Mouse (Mus musculus): ENCODE data around the gene Dock6. TPM values are rescaled to one million over a fixed set of nuclear protein-coding genes. Genes with fewer than 3 reads are reported as not detected.

Dock6 gene
- polyA plus RNA-seq, 1 experiment from 2014 or later: 15.5 TPM

GRCm38 (mm10) chr9:21849691-21850677 lies 2.5 kb downstream of the Dock6 start:
- ATAC-seq: no peak
- 0 out of 2 replicates have a peak, but pooled peaks cover 3% of the 10 kb centered on the region for H3K4me1 ChIP-seq (replicated peaks; ENCODE audit: control insufficient read depth, insufficient read depth, low read length)
- no peaks in the 10 kb centered on the region for H3K27me3 ChIP-seq (replicated peaks; ENCODE audit: control insufficient read depth, insufficient read depth, low read length)

GRCm38 (mm10) chr9:21847926-21848325 lies 4.5 kb downstream of the Dock6 start:
- 32% methylated on average over 10 of the region's 10 CpGs for WGBS
- peaks cover 28% of the 10 kb centered on the region; the same call in 1 of the 2 replicates for H3K36me3 ChIP-seq (ENCODE audit: control insufficient read depth, insufficient read depth)
- H3K27me3 ChIP-seq (replicated peaks; ENCODE audit: control insufficient read depth, insufficient read depth, low read length): no peaks in the 10 kb centered on the region
- no peak for TF ChIP-seq CTCF (IDR thresholded peaks at IDR 0.05; ENCODE audit: low read depth)
- H3K9ac ChIP-seq (ENCODE audit: low read depth, low read length): no peak overlapping the region
- no peaks in the 10 kb centered on the region for H3K4me1 ChIP-seq (replicated peaks; ENCODE audit: control insufficient read depth, insufficient read depth, low read length)
- H3K9me3 ChIP-seq (ENCODE audit: control insufficient read depth): no peaks in the 10 kb centered on the region
- ATAC-seq: no peak
- no peak overlapping the region for H3K4me3 ChIP-seq (ENCODE audit: low read depth, low read length)
- H3K4me2 ChIP-seq (replicated peaks; ENCODE audit: low read depth): 0 out of 2 replicates have a peak overlapping the region, but pooled peaks have one; percentile 48
- peak overlapping the region; percentile 73 for H3K27ac ChIP-seq (ENCODE audit: low read depth, low read length)

More at GRCm38 (mm10) chr9:21849691-21850677, 2.5 kb downstream of the Dock6 start:
- Histone ChIP-seq H3K9me3 (ENCODE audit: control insufficient read depth) (no peaks in the 10 kb centered on the region), H3K27ac (ENCODE audit: low read depth, low read length) (no peak overlapping the region), H3K4me2 (replicated peaks; ENCODE audit: low read depth) (no peak overlapping the region), H3K36me3 (ENCODE audit: control insufficient read depth, insufficient read depth) (peaks cover 12% of the 10 kb centered on the region; the same call in 1 of the 2 replicates), H3K4me3 (ENCODE audit: low read depth, low read length) (no peak overlapping the region), H3K9ac (ENCODE audit: low read depth, low read length) (no peak overlapping the region)
- 75% methylated on average over 7 of the region's 7 CpGs for WGBS
- no peak for TF ChIP-seq CTCF (IDR thresholded peaks at IDR 0.05; ENCODE audit: low read depth)

- Histone ChIP-seq H3K9me3 (ENCODE audit: control insufficient read depth) (no peaks in the 10 kb centered on the region), H3K9ac (ENCODE audit: low read depth, low read length) (no peak overlapping the region), H3K4me2 (replicated peaks; ENCODE audit: low read depth) (peak overlapping the region; percentile 48; the same call in 1 of the 2 replicates), H3K27me3 (replicated peaks; ENCODE audit: control insufficient read depth, insufficient read depth, low read length) (no peaks in the 10 kb centered on the region), H3K4me3 (ENCODE audit: low read depth, low read length) (no peak overlapping the region), H3K36me3 (ENCODE audit: control insufficient read depth, insufficient read depth) (peaks cover 32% of the 10 kb centered on the region; the same call in 1 of the 2 replicates), H3K27ac (ENCODE audit: low read depth, low read length) (peak overlapping the region; percentile 73), H3K4me1 (replicated peaks; ENCODE audit: control insufficient read depth, insufficient read depth, low read length) (no peaks in the 10 kb centered on the region)
- no peak for ATAC-seq
- no peak for TF ChIP-seq CTCF (IDR thresholded peaks at IDR 0.05; ENCODE audit: low read depth)
- 35% methylated on average over 3 of the region's 3 CpGs for WGBS
Measured at GRCm38 (mm10) chr9:21847425-21847824, 5.0 kb downstream of the Dock6 start.

- Histone ChIP-seq H3K36me3 (ENCODE audit: control insufficient read depth, insufficient read depth) (peaks cover 37% of the 10 kb centered on the region; the same call in 1 of the 2 replicates), H3K27ac (ENCODE audit: low read depth, low read length) (peak overlapping the region; percentile 73), H3K27me3 (replicated peaks; ENCODE audit: control insufficient read depth, insufficient read depth, low read length) (no peaks in the 10 kb centered on the region), H3K4me2 (replicated peaks; ENCODE audit: low read depth) (peak overlapping the region; percentile 48), H3K9ac (ENCODE audit: low read depth, low read length) (no peak overlapping the region), H3K4me1 (replicated peaks; ENCODE audit: control insufficient read depth, insufficient read depth, low read length) (no peaks in the 10 kb centered on the region), H3K4me3 (ENCODE audit: low read depth, low read length) (0 out of 2 replicates have a peak overlapping the region, but pooled peaks have one; percentile 2), H3K9me3 (ENCODE audit: control insufficient read depth) (no peaks in the 10 kb centered on the region)
- WGBS: 38% methylated on average over 11 of the region's 11 CpGs
- ATAC-seq: peak; percentile 23
- no peak for TF ChIP-seq CTCF (IDR thresholded peaks at IDR 0.05; ENCODE audit: low read depth)
Measured at GRCm38 (mm10) chr9:21846755-21847341, 5.6 kb downstream of the Dock6 start.

GRCm38 (mm10) chr9:21845381-21846080 lies 6.9 kb downstream of the Dock6 start:
- peak; percentile 15 for ATAC-seq
- H3K4me2 ChIP-seq (replicated peaks; ENCODE audit: low read depth): no peak overlapping the region

More at GRCm38 (mm10) chr9:21845381-21846080, 6.9 kb downstream of the Dock6 start:
- 35% methylated on average over 14 of the region's 14 CpGs for WGBS
- H3K9ac ChIP-seq (ENCODE audit: low read depth, low read length): no peak overlapping the region
- H3K4me3 ChIP-seq (ENCODE audit: low read depth, low read length): no peak overlapping the region
- no peaks in the 10 kb centered on the region for H3K4me1 ChIP-seq (replicated peaks; ENCODE audit: control insufficient read depth, insufficient read depth, low read length)
- peak; percentile 46 for TF ChIP-seq CTCF (IDR thresholded peaks at IDR 0.05; ENCODE audit: low read depth)
- H3K27ac ChIP-seq (ENCODE audit: low read depth, low read length): no peak overlapping the region
- peaks cover 44% of the 10 kb centered on the region; the same call in 1 of the 2 replicates for H3K36me3 ChIP-seq (ENCODE audit: control insufficient read depth, insufficient read depth)
- no peaks in the 10 kb centered on the region for H3K27me3 ChIP-seq (replicated peaks; ENCODE audit: control insufficient read depth, insufficient read depth, low read length)
- no peaks in the 10 kb centered on the region for H3K9me3 ChIP-seq (ENCODE audit: control insufficient read depth)

Data from intestine, postnatal 0 days (tissue).